Mouse (Mus musculus): Measurements from ENCODE around the gene Dazap2. TPM values are rescaled to one million over a fixed set of nuclear protein-coding genes. Genes with fewer than 3 reads are reported as not detected.
A peak's percentile ranks its signal among the peaks of the same experiment; 100 is the strongest.

Dazap2 gene
- polyA plus RNA-seq, 2 experiments from 2014 or later, result 682 to 766 TPM

GRCm38 (mm10) chr15:100639972-100640750 is 25.0 kb downstream of the Dazap2 start:
- ATAC-seq, result no peak

GRCm38 (mm10) chr15:100641226-100641810 is 26.2 kb downstream of the Dazap2 start:
- ATAC-seq, result no peak

GRCm38 (mm10) chr15:100642451-100642850 is 27.3 kb downstream of the Dazap2 start:
- ATAC-seq, result no peak

- no peak for ATAC-seq
Measured at GRCm38 (mm10) chr15:100646161-100646560, 31.0 kb downstream of the Dazap2 start.

- no peak for ATAC-seq
Measured at GRCm38 (mm10) chr15:100650111-100650510, 35.0 kb downstream of the Dazap2 start.

- ATAC-seq, result no peak
Measured at GRCm38 (mm10) chr15:100651610-100652009, 36.5 kb downstream of the Dazap2 start.

GRCm38 (mm10) chr15:100654271-100654670 is 39.1 kb downstream of the Dazap2 start:
- no peak for ATAC-seq

- no peak for ATAC-seq
Measured at GRCm38 (mm10) chr15:100655201-100655600, 40.1 kb downstream of the Dazap2 start.

- no peak for ATAC-seq
Measured at GRCm38 (mm10) chr15:100660306-100660705, 45.2 kb downstream of the Dazap2 start.

- ATAC-seq, result no peak
Measured at GRCm38 (mm10) chr15:100660805-100661204, 45.7 kb downstream of the Dazap2 start.

- peak; percentile 49 for ATAC-seq
Measured at GRCm38 (mm10) chr15:100664813-100665274, 49.7 kb downstream of the Dazap2 start.

GRCm38 (mm10) chr15:100665411-100666218 is 50.5 kb downstream of the Dazap2 start:
- ATAC-seq, result no peak

GRCm38 (mm10) chr15:100666219-100666696 is 51.1 kb downstream of the Dazap2 start:
- ATAC-seq, result no peak

- no peak for ATAC-seq
Measured at GRCm38 (mm10) chr15:100666851-100667250, 51.7 kb downstream of the Dazap2 start.

- ATAC-seq, result no peak
Measured at GRCm38 (mm10) chr15:100667420-100667819, 52.3 kb downstream of the Dazap2 start.

GRCm38 (mm10) chr15:100667871-100668545 is 52.9 kb downstream of the Dazap2 start:
- peak; percentile 37 for ATAC-seq

GRCm38 (mm10) chr15:100669337-100669736 is 54.2 kb downstream of the Dazap2 start, which contains the start of gene Bin2:
Bin2 (minus strand) TSS chr15:100669553.
- ATAC-seq, result peak; percentile 70

GRCm38 (mm10) chr15:100670004-100670403 is 54.9 kb downstream of the Dazap2 start:
- peak; percentile 25 for ATAC-seq

Data from CD4-positive, CD25-positive, alpha-beta regulatory T cell, adult 4 months (primary cell).